Mouse (Mus musculus) bone marrow, adult 2 months (tissue): ENCODE measurements around the gene Acad10.

Source experiments
- CTCF ChIP-seq: fragments of 200-500 bp; IDR thresholded peaks from 2 replicates; pipeline ENCODE4 v1.5.1; 2011; ENCODE audit warnings: low read length, control low read depth; ENCODE audit not compliant: control insufficient read depth, insufficient read depth
- POLR2A ChIP-seq: fragments of 200-500 bp; IDR thresholded peaks from 2 replicates; pipeline ENCODE4 v1.6.1; 2011; ENCODE audit warnings: low read depth, mild to moderate bottlenecking, control low read depth, low read length, borderline replicate concordance; ENCODE audit not compliant: control insufficient read depth

DNA sequence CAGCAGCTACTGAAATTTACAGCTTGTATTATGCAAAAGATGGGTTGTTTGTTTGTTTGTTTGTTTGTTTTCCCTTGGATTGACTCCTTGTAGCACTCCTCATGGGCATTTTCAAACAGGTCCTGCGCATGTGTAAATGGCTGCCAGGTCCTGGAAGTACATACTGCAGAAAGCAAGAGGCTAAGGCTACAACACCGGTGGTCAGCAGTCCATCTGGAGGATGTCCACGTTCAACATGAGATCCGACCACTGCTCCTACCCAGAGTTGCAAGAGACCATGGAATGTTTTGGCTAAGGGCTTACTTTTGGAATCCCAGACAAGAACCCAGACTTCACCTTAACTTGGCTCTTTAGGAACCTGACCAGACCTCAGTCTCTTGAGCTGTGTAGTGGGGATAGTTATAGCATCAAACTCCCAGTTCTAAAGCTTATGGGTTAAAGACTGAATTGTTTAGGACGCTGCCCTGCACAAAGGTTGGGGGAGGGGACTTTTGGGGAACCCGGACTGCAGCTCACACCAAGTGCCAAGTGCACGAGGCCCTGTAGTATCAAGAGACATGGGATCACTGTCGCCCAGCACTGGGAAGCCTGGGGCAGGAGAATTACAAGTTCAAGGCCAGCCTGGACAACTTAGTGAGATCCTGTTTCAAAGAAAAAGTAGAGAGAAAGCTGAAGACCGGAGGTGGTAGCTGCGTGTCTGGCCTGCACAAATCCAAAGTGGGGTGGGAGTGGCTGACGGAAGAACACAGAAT is 68.1 kb downstream of the Acad10 start:
- TF ChIP-seq POLR2A: no peak
- no peak for TF ChIP-seq CTCF
